Mouse (Mus musculus) urinary bladder, adult 2 months (tissue): ENCODE measurements around the gene P2ry2. TPM values are rescaled to one million over a fixed set of nuclear protein-coding genes. Genes with fewer than 3 reads are reported as not detected.

Experiments used
- DNase-seq: peaks from one replicate; pipeline ENCODE4 v3.0.0; 2022; ENCODE audit warnings: low spot score
- polyA plus RNA-seq: library from polyadenylated mRNA; depleted of rRNA; stranded (reverse); fragments of >200 nt; gene quantifications from 2 replicates; pipeline ENCODE4 v1.2.3, GENCODE M21; 2012

The P2ry2 gene
- polyA plus RNA-seq, 1 experiment, result 8.6 TPM

DNA sequence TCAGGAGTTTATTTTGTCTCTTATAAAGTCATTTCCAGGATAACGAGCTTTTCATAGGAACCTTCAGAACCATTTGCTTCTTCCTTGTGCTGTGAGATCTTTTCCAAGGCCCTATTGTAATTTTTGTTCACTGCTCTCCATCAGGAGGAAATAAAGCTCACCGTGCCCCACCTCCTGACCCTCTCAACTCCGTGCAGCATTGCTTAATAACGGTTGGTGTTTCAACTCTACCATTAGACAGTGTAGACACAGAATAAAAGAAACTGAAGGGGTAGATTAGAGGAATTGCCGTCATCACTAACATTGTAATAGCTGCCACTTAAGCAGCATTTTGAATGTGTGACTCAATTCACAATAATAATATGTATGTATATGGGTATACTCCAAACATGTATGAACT, 14.2 kb upstream of the P2ry2 start:
- DNase-seq, result no peak

DNA sequence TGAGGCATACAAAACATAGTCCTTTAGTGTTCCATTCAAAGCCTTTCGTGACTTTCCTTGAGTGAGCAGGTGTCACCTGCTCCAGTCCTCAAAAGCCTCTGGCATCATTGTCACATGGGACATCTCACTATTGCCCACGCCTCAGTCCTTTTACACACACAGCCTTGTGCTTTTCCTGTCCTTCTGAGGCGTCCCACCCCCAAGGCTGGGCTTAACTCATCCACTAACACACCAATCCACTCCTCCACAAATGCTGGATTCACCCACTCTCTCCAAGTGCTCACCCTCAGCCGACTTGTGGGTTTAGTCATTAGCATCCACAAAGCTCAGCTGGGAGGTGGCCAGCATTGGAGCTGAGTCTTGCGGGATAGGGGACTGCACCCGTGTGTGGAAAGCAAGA, 4.8 kb upstream of the P2ry2 start:
- no peak for DNase-seq

DNA sequence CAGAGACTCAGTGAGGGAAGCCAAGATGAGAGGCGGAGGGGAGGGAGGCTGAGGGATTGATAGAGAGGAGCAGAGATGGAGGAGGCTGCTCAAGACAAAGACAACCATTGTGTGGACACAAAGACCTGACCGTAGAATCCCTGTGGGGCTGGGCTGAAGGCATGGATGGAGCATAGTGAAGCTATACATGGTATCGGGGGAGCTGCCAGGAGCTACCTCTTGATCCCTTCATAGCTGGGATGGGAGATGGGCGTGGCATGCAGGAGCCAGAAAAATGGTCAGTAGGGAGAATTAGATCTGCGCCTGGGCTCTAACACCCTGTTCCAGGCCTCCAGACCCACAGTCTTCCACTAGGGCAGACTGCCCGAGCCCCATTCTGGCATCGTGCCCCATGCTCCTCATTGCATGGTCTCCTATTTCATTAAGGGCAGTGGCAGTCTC, 4.4 kb upstream of the P2ry2 start:
- DNase-seq, result no peak

DNA sequence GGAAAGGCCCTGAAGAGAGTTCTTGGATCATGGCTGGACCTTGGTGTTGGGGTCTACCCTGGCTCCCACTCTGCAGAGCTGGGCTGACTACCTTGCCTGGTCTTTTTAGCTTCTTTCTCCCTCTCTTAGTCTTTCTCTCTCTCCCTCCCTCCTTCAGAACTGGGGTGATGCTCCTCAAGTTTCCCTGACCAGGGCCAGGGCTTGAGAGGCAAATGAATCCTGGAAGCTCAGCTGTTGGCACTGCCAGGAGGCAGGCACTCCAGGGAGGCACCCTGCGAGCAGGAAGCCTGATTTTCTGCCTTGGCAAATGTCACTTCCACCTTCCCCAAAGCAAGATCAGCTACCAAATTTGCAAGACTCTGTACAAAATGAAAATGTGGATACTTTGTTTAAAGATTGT, 2.3 kb upstream of the P2ry2 start:
- DNase-seq, result no peak

DNA sequence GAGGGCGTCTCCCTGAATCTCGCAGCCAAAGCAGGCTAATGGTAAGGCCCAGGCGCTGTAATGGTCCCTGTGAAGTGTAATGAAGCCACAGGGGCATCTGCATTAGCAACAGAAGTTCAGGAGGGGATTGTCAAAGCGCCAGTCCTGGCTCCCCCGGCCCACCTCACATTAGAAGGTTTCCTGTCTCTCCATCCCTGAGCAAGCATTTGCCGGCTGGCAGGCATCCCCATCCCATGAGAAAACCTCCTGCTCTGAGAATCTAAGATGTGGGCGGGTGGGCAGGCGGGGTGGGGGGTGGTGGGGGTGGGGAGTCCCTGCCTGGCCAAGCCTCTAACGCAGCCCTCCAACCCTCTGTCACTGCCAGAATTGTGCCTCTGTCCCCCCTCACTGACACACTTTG, 1.4 kb upstream of the P2ry2 start:
- DNase-seq, result no peak

DNA sequence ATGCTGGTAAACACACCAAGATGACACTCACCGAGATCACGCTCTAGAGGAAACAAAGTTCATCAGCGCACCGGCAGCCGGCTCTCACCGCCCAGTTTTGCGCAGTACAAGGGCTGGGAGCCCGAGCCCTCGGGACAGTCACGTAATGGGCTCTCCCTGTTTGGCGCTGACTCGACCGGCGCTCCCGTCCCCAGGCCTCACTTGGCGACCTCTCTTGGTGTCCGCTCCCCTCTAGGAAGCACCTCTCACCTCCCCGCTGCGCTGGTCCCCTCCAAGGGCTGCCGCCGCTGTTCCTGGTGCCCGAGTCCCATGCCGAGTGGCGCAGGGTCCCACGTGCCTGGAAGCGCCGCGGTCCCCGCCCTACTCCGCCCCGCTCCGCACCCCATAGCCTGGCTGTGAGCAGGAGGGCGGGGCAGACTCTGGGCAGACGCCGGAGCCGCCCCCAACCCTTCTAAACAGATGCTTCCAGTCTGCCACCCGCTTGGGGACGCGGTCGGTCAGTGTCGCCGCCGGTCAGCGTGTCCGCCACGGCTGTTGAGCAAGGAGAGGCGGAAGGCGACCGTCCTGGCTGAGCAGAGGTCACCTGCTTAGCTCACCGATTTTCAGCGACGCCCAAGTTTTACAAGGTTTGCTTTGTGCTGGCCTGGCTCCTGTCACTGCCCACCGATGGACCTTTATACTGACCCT, 842 bp downstream of the P2ry2 start:
- DNase-seq, result peak; percentile 77

DNA sequence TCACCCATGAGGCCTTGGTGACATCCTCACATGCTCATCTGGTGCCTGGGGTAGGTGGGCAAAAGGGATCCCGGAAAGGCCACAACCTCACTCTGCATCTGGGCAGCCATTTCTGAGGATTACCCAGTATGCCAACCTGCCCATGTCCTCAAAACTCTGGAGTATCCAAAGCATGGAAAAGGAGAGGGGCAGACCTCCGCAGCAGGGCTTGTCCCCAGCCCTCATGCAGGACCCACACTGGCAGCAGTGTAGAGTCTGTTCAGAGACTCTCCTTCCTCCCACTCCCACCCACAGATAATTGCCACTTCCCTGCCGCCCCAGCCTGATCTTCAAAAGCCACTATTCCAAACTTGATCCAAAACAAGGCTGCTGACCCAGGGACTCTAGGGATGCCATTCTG, 1.9 kb downstream of the P2ry2 start:
- no peak for DNase-seq

DNA sequence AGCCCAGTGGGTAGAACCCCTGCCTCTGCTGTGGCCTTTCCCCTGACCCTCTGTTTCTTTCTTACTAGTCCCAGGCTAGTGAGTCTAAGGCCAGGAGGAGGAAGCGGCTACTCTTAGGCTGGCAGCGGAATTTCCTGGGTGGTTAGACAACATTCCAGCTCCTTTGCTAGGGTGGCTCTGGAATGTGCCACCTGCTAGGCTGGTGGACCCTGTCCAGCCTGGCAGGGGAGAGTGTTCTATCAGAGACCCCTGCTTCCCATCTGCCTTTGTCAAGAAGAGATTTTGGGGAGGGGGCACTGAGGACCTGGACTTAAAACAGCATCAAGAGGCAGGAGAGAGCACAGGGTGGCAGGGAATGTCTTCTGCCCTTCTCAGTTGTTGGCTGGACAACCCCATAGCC, 6.5 kb downstream of the P2ry2 start:
- no peak for DNase-seq

DNA sequence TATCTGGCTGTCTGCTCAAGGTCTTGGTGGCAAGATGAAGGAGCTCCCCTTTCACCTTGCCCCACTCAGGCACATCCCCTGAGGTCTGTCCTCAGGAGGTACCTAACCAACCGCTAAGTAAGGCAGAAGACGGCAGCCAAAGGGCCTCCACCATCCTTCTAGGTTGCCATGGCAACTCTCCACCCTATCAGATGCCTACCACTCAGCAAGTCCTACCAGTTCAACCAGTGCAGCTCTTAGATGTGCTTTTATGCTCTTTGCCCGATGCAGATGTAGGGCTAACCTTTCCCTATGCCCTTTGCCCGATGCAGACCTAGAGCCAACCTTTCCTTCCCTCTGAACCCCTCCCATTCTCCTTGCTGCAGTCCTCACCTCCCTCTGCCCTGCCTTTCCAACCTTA, 7.5 kb downstream of the P2ry2 start:
- DNase-seq, result no peak

DNA sequence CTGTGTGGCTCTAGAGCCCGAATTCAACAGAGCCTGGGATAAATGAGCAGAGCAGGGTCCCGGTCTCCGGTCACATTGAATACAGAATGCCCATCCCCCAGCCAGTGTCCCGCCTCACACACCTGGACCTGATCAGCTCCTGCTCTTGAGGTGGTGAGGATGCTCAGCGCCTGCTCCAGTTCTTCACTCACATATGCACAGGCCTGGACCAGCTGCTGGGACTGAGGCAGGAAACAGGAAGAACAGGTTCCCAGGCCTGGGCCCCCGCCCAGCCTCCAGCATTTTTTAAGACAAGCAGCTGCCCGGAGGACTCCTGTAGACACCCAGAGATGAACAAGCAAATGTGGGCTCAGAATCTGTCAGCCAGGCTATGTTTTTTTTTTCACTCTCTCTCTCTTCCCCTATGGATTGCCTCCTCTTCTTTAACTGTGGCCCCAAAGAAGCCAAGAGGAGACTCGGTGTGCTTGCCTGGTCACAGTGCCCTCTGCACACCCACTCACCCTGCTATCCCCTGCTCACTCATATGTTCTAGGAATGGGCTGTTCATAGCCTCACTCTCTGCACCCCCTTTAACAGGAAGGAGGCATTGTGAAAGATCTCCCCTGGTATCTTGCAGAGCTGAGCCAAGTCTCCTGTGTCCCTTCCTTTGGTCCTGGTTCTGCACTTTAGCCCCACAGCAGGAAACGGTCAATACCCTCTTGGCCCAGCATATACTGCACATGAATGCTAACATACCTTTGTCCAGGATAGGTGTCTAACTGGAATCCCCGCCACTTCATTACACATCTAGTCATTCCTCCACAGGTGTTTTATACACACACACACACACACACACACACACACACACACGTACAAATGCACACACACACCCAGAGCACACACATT, 9.0 kb downstream of the P2ry2 start:
- DNase-seq, result no peak

DNA sequence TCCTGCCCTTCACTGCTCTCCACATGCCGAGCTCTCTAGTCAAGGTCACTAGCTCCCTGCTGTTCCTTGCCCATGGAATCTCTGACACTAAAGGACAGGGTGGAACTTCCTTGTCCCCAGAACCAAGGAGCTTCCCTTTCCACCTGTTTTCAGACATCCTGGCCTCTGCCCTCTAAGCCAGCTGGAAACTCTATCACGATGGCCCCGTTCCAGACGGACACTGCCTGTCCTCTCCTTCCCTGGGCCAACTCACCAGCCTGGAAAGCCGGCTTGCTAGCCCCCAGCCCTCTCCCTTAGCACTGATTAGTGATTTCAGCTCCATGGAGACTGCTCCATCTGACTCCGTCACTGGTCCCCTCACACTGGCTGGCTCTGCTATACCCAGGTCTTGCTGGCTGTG, 10.4 kb downstream of the P2ry2 start:
- DNase-seq, result no peak

DNA sequence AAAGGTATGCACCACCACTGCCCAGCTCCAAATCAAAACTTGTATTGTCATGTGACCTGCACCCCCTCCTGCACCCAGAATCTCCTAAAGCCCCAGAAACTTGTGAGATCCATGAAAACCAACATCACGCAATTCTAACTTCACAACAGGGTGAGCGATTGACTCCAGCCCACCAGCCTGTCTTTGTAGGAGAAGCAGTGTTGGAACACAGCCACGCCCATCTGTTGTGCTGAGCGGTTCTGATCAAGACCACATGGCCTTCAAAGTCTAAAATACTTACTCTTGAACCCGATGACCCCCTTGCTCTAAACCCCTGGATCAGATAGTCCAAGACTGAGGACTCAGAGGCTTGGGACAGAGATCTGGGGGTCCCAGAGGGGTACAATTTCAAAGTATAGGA, 13.0 kb downstream of the P2ry2 start:
- no peak for DNase-seq

DNA sequence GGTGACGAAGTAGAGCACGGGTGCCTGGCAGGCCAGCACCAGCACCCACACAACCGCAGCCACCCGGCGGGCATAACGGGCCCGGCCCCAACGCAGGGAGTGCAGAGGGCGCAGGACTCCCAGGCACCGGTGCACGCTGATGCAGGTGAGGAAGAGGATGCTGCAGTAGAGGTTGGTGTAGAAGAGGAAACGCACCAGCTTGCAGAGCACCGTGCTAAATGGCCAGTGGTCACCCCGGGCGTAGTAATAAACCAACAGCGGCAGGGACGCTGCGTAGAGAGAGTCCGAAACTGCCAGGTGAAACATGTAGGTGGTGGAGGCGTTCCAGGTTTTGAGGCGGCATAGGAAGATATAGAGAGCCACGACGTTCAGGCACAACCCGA, 14.1 kb downstream of the P2ry2 start:
- DNase-seq, result no peak

DNA sequence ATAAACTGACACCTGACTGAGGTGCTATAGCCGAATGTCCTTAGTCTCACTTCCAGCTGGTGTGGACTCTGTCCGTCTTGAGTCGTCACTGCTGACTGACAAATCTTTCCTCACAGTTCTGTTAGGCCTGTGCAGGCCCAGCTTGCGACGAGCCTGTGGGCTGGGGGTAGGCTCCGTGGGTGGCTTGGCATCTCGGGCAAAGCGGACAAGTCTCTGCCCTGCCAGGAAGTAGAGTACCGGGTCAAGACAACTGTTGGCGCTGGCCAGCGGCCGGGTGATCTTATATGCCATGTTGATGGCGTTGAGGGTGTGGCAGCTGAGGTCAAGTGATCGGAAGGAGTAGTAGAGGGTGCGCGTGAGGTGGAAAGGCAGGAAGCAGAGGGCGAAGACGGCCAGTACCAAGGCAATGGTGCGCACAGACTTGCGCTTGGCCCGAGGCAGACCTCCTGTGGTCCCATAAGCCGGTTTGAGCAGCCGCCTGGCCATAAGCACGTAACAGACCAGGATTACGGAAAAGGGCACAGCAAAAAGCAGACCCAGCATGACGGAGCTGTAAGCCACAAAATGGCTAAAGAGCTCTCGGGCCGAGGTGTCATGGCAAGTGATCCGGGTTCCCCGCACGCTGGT, 14.6 kb downstream of the P2ry2 start:
- DNase-seq, result no peak

DNA sequence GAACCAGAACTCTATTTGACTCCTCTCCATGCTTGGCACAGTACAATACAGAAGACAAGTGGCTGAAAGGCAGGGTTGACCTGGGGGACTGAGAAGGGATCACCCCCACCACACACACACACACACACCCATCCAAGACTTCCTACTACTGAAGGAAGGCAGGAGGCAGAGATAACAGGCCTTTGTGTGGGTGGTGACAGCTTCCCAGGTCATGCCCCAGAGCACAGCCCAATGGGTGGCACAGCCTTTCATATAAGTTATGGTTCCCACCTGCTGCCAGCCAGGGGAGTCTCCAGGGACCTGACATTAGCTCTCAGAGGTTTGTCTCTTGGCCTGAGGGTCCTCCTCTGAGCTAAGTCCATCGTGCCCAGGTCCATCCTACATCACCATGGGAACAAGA, 15.5 kb downstream of the P2ry2 start:
- no peak for DNase-seq

DNA sequence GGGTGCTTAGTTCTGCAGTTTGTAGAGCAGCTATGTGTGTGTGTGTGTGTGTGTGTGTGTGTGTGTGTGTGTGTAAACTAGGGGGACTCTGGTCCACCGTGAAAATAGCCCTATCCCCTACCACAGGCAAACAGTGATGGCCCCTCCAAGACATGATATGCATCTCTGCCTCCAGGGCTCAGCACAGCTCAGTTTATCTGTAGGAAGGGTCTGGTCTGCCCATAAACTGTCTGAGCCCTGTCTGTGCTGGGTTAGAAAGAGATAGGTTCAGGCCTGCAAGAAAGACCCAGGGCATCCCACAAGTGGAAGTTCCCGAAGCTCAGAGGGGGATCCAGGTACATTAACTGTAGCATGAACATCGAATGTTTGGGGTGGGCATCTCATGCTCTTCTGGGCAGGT, 16.7 kb downstream of the P2ry2 start:
- DNase-seq, result no peak

DNA sequence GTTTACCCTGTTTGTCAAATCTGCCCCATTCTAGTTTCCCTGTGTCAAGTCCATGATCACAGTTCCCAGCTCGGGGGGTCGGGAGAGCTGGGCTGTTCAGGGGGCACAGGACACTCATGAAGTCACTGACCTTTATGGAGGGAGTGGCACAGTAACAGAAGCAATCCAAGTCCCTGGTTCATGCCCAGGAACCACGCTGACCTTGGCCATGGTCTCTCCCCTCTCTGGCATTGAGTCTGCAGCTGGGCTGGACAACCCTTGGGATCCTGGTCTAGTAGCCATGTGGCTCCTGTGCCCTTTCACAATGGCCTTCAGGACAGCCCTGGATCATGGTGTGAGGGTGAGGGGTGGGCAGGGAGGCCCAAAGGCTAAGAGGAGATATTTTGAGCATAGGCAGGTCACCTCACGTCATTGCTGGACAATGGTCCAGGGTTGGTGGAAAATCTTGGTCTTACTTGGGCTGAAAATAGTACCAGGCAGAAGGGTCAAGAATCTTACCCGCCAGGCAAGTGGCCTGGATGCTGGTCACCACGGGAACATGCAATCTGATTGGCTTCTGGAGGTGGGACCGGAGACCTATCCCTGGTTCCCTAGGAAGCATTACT, 17.3 kb downstream of the P2ry2 start:
- DNase-seq, result no peak

DNA sequence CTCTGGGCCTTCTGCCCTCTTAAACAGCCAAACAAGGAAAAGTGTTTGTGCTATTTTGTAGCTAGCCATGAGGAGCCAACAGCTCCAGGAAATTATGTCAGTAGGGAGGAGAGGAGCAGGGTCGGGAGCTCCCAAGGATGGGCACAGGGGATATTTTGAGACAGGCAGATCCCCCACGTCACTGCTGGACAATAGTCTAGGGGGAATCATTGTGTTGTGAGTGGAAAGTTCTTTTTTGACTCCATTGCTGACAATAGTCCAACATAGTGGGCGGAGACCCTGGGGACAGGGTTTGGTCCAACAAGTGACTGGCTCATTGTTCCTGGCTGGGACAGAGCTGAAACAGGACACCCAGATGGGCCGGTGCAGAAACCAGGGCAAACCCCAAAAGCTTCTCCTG, 19.5 kb downstream of the P2ry2 start:
- DNase-seq, result no peak

DNA sequence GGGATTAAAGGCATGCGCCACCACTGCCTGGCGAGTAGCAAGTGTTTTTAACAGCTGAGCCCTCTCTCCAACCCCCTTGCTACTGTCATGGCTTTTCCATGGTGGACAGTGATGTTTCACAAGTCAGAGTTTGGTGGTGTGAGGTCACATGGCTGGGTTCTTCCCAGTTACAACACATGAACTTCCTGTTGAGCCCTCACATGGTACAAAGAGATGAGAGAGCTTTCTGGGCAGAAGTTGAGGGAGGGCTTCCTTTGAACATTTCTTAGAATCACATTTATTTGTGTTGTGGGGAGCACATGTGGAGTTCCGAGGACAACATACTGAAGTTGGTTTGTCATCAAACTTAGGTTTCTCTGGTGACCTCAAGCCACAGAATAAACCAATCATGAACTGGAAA, 20.7 kb downstream of the P2ry2 start:
- no peak for DNase-seq

DNA sequence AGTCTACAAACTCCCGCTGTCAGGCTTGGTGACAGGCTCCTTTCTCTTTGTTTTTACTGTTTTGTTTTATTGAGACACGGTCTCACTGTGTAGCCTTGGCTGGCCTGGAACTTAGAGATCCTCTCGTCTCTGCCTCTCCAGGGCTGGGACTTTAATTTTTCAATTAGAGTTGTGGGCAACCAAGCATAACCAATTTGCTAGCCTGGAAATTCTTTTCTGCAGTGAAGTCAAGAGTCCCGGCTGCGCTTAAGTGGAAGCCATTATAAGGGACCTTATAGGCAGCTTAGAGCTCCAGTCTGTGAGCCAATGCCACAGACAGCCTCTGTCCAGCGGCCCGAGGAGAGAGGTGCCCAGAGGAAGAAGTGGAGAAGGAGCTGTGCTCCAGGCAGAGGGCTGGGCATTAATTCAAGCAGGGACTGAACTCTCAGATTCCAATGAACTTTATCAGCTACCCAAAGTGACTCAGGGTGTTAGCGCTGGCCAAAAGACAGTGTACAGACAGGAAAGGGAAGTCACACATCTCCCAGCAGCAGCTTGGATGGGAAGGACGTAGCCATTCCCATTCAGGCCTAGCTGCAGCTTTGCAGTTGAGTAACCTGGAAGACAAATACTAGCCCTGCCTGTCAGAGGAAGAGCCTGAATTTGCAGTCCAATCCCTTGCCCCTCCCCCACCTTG, 21.9 kb downstream of the P2ry2 start:
- DNase-seq, result no peak

DNA sequence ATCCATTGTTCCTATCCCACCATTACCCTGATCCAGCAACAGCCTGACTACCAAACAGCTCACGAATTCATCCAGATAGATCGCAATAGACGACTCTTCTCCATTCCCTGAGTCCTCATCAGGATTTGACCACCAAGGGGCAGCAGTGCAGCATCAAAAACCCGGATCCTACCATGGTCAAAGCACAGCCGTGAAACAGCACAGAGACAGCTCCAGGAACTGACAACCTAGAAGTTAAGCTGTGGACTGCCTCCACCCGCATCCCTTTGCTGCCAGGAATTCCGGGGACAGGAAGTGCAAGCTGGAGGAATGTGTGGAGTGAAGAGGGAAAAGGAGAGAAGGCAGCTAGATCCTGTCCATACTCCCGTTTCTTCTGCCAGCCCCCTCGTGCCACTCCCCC, 24.6 kb downstream of the P2ry2 start:
- DNase-seq, result peak; percentile 47
